Mouse (Mus musculus): ENCODE measurements around the gene Upp2. TPM values are rescaled to one million over a fixed set of nuclear protein-coding genes. Genes with fewer than 3 reads are reported as not detected.
A peak's percentile ranks its signal among the peaks of the same experiment; 100 is the strongest.

Gene Upp2
- polyA plus RNA-seq, 1 experiment = 7.6 TPM

GRCm38 (mm10) chr2:58567866-58568719 is 995 bp downstream of the Upp2 start:
- WGBS = 5% methylated on average over 12 of the region's 12 CpGs
- Histone ChIP-seq H3K4me3 (replicated peaks; ENCODE audit: extremely low read depth, low read depth, low read length) (peak overlapping the region; percentile 99), H3K4me1 (ENCODE audit: control insufficient read depth, insufficient read depth, low read length) (peaks cover 14% of the 10 kb centered on the region)
- no peak for DNase-seq
- no peak for TF ChIP-seq POLR2A (IDR thresholded peaks at IDR 0.05; ENCODE audit: borderline replicate concordance, extremely low read depth, low read depth, low read length)
- no peak for TF ChIP-seq CTCF (IDR thresholded peaks at IDR 0.05; ENCODE audit: insufficient read depth, low read length)

GRCm38 (mm10) chr2:58568841-58569645 is 1.9 kb downstream of the Upp2 start:
- WGBS = 68% methylated on average over 4 of the region's 4 CpGs
- DNase-seq = no peak
- Histone ChIP-seq H3K4me3 (replicated peaks; ENCODE audit: extremely low read depth, low read depth, low read length) (no peak overlapping the region), H3K4me1 (ENCODE audit: control insufficient read depth, insufficient read depth, low read length) (peaks cover 11% of the 10 kb centered on the region; the same call in 1 of the 2 replicates)
- TF ChIP-seq CTCF (IDR thresholded peaks at IDR 0.05; ENCODE audit: insufficient read depth, low read length) = no peak

DNA sequence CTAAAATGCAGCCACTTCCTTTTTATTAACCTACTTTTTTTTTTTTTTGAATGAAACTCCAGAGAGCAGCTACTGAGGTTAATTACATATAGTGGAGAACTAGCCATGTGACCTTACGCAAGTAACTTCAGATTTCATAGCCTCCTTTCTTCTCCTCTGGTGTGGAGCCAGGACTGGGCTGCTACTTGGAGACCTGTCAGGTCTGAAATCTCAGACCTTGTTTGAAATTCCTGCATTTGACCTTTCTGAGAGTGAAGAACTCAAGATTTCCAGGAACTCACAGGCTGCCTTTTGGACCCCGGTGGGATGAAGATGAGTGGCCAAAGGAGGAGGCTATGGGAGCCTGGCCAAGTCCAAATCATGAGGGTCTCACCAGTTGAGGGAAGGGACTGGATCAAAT is 7.1 kb downstream of the Upp2 start:
- no peak for TF ChIP-seq POLR2A (IDR thresholded peaks at IDR 0.05; ENCODE audit: borderline replicate concordance, extremely low read depth, low read depth, low read length)
- TF ChIP-seq CTCF (IDR thresholded peaks at IDR 0.05; ENCODE audit: insufficient read depth, low read length) = no peak
- WGBS = 68% methylated on average over 2 of the region's 2 CpGs
- DNase-seq = no peak
- Histone ChIP-seq H3K4me3 (replicated peaks; ENCODE audit: extremely low read depth, low read depth, low read length) (no peak overlapping the region), H3K4me1 (ENCODE audit: control insufficient read depth, insufficient read depth, low read length) (no peaks in the 10 kb centered on the region)

DNA sequence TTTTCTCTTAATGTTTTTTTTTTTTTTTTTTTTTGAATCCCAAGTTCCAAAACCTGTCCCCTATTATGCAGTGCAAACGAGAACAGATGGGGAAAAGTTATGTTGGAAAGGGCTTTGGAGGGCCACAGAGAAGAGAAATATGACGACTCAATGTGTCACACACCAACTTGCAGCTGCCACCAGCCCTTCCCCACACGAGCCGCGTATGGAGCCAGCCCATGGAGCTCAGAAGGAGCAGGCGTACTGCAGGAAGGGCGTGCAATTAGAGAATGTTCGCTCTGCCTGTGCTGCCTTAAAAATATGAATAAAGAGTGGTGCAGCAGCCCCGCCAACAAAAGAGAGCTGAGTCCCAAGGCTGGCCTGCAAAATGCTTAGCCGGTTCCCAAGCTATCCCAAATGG is 19.2 kb downstream of the Upp2 start:
- H3K4me3 ChIP-seq (replicated peaks; ENCODE audit: extremely low read depth, low read depth, low read length) = no peak overlapping the region
- WGBS = 61% methylated on average over 10 of the region's 10 CpGs
- H3K4me1 ChIP-seq (ENCODE audit: control insufficient read depth, insufficient read depth, low read length) = no peaks in the 10 kb centered on the region; the same call in 1 of the 2 replicates
- TF ChIP-seq POLR2A (IDR thresholded peaks at IDR 0.05; ENCODE audit: borderline replicate concordance, extremely low read depth, low read depth, low read length) = no peak
- no peak for TF ChIP-seq CTCF (IDR thresholded peaks at IDR 0.05; ENCODE audit: insufficient read depth, low read length)
- no peak for DNase-seq

DNA sequence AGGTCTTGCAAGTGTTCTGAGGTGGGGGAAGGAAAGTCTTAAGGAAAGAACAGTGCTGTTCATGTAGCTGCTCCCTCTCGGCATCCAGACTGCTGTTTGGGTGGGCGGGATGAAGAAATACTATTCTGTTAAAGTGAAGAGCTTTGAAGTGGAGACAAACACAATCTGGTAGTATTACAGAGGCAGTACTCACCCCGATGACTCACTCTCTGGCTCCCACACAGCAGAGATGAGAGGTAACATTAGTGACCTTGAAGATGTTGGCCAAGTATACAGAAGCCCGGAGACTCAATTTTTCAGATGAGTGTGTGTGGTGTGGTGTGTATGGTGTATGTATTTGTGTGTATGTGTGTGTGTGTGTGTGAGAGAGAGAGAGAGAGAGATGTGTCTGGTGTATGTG is 22.5 kb downstream of the Upp2 start:
- no peak overlapping the region for H3K4me3 ChIP-seq (replicated peaks; ENCODE audit: extremely low read depth, low read depth, low read length)
- no peaks in the 10 kb centered on the region; the same call in 1 of the 2 replicates for H3K4me1 ChIP-seq (ENCODE audit: control insufficient read depth, insufficient read depth, low read length)
- 38% methylated on average over 4 of the region's 4 CpGs for WGBS
- peak; percentile 38 for DNase-seq
- TF ChIP-seq POLR2A (IDR thresholded peaks at IDR 0.05; ENCODE audit: borderline replicate concordance, extremely low read depth, low read depth, low read length) (no peak), CTCF (IDR thresholded peaks at IDR 0.05; ENCODE audit: insufficient read depth, low read length) (no peak)

GRCm38 (mm10) chr2:58590055-58590454 is 23.0 kb downstream of the Upp2 start:
- no peak for DNase-seq
- TF ChIP-seq CTCF (IDR thresholded peaks at IDR 0.05; ENCODE audit: insufficient read depth, low read length) (no peak), POLR2A (IDR thresholded peaks at IDR 0.05; ENCODE audit: borderline replicate concordance, extremely low read depth, low read depth, low read length) (no peak)
- WGBS = 91% methylated on average over 1 of the region's 1 CpGs
- no peak overlapping the region for H3K4me3 ChIP-seq (replicated peaks; ENCODE audit: extremely low read depth, low read depth, low read length)
- H3K4me1 ChIP-seq (ENCODE audit: control insufficient read depth, insufficient read depth, low read length) = peaks cover under 1% of the 10 kb centered on the region; the same call in 1 of the 2 replicates

GRCm38 (mm10) chr2:58595350-58595749 is 28.3 kb downstream of the Upp2 start:
- no peak for DNase-seq
- TF ChIP-seq POLR2A (IDR thresholded peaks at IDR 0.05; ENCODE audit: borderline replicate concordance, extremely low read depth, low read depth, low read length) = no peak
- TF ChIP-seq CTCF (IDR thresholded peaks at IDR 0.05; ENCODE audit: insufficient read depth, low read length) = no peak
- H3K4me3 ChIP-seq (replicated peaks; ENCODE audit: extremely low read depth, low read depth, low read length) = no peak overlapping the region
- peaks cover 3% of the 10 kb centered on the region; the same call in 1 of the 2 replicates for H3K4me1 ChIP-seq (ENCODE audit: control insufficient read depth, insufficient read depth, low read length)
- WGBS = 29% methylated on average over 9 of the region's 9 CpGs

- DNase-seq = no peak
- H3K4me1 ChIP-seq (ENCODE audit: control insufficient read depth, insufficient read depth, low read length) = peaks cover 3% of the 10 kb centered on the region; the same call in 1 of the 2 replicates
- no peak for TF ChIP-seq CTCF (IDR thresholded peaks at IDR 0.05; ENCODE audit: insufficient read depth, low read length)
- TF ChIP-seq POLR2A (IDR thresholded peaks at IDR 0.05; ENCODE audit: borderline replicate concordance, extremely low read depth, low read depth, low read length) = no peak
- WGBS = 74% methylated on average over 17 of the region's 17 CpGs
- no peak overlapping the region for H3K4me3 ChIP-seq (replicated peaks; ENCODE audit: extremely low read depth, low read depth, low read length)
Measured at GRCm38 (mm10) chr2:58596774-58597342, 29.8 kb downstream of the Upp2 start.

DNA sequence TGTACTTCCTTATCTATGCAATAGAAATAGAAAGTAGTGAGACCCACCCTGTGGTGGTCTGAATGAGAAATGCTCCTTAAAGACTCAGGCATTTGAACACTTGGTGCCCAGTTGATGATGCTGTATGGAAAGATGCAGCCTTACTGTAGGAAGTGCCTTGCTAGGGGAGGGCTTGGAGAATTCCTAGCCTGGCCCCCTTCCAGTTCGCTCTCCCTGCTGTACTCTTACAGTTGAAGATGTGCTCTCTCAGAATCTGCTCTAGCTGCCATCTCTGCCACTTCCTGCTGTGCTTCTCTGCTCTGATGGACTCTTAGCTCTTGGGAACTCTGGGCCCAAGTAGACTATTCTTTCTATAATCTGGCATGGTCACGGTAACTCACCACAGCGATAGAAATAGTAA is 30.5 kb downstream of the Upp2 start:
- DNase-seq = no peak
- no peak overlapping the region for H3K4me3 ChIP-seq (replicated peaks; ENCODE audit: extremely low read depth, low read depth, low read length)
- WGBS = 97% methylated on average over 3 of the region's 3 CpGs
- no peak for TF ChIP-seq POLR2A (IDR thresholded peaks at IDR 0.05; ENCODE audit: borderline replicate concordance, extremely low read depth, low read depth, low read length)
- no peak for TF ChIP-seq CTCF (IDR thresholded peaks at IDR 0.05; ENCODE audit: insufficient read depth, low read length)
- peaks cover 3% of the 10 kb centered on the region; the same call in 1 of the 2 replicates for H3K4me1 ChIP-seq (ENCODE audit: control insufficient read depth, insufficient read depth, low read length)
